Mouse (Mus musculus) gastrocnemius, postnatal 4 days (tissue): ENCODE data around the gene Irgq. TPM values are rescaled to one million over a fixed set of nuclear protein-coding genes. Genes with fewer than 3 reads are reported as not detected.

Source experiments
- total RNA-seq, 2 experiments: library from RNA; stranded (reverse); gene quantifications; 2 replicates each; pipeline ENCODE4 v1.2.3; 2021

Irgq gene
- total RNA-seq, 2 experiments from 2014 or later: 20.5 to 22.0 TPM

Other genes starting within 250 kb of the Irgq start
- 1 to 10 TPM; 8.7 to 8.9 TPM for gene Zfp61, start 229.5 kb upstream of the Irgq start, total RNA-seq
- 1 to 10 TPM; 4.0 to 4.2 TPM for gene Zfp94, start 214.0 kb upstream of the Irgq start, total RNA-seq
- under 1 TPM in 1 of 2 experiments, not detected in 1; 0.31 TPM for gene Tescl, start 196.8 kb upstream of the Irgq start, total RNA-seq
- not detected for gene Lypd5, start 181.5 kb upstream of the Irgq start, total RNA-seq
- gene Kcnn4, start 160.4 kb upstream of the Irgq start, total RNA-seq: under 1 TPM; 0.61 to 0.93 TPM
- gene Smg9, start 131.1 kb upstream of the Irgq start, total RNA-seq: 10 to 100 TPM; 18.1 to 21.1 TPM
- gene Irgc1, start 78.4 kb upstream of the Irgq start, total RNA-seq: under 1 TPM; 0.26 to 0.52 TPM
- gene Plaur, start 68.2 kb upstream of the Irgq start, total RNA-seq: 1 to 10 TPM; 2.5 to 3.7 TPM
- gene Cadm4, start 48.7 kb upstream of the Irgq start, total RNA-seq: 10 to 100 TPM; 18.6 to 21.3 TPM
- gene Zfp428, start 23.7 kb upstream of the Irgq start, total RNA-seq: 10 to 100 TPM; 12.6 to 15.9 TPM
- gene AC161166.1, start 18.2 kb upstream of the Irgq start, total RNA-seq: not detected
- not detected for gene Pinlyp, start 15.4 kb downstream of the Irgq start, total RNA-seq
- gene Xrcc1, start 15.6 kb downstream of the Irgq start, total RNA-seq: 10 to 100 TPM; 44.4 to 45.2 TPM
- gene Ethe1, start 56.9 kb downstream of the Irgq start, total RNA-seq: 1 to 10 TPM; 8.0 to 9.1 TPM
- 1 to 10 TPM; 1.5 to 1.9 TPM for gene Zfp575, start 57.0 kb downstream of the Irgq start, total RNA-seq
- gene Phldb3, start 80.1 kb downstream of the Irgq start, total RNA-seq: 1 to 10 TPM in 1 of 2 experiments, under 1 TPM in 1; 0.98 to 1.6 TPM
- not detected for gene Lypd3, start 105.9 kb downstream of the Irgq start, total RNA-seq
- not detected for gene Tex101, start 146.0 kb downstream of the Irgq start, total RNA-seq
- not detected for gene BC049730, start 178.6 kb downstream of the Irgq start, total RNA-seq
- gene Gm4763, start 196.2 kb downstream of the Irgq start, total RNA-seq: not detected
- gene Cd177, start 229.6 kb downstream of the Irgq start, total RNA-seq: under 1 TPM in 1 of 2 experiments, not detected in 1; 0.62 TPM
- gene Ceacam10, start 246.5 kb downstream of the Irgq start, total RNA-seq: not detected